In genomic region chr14:121462756-121463155, GRCm38 (mm10) we compare ENCODE assay signal across 23 mouse cellular contexts. TPM values are rescaled to one million over a fixed set of nuclear protein-coding genes. Genes with fewer than 3 reads are reported as not detected.
A peak's percentile ranks its signal among the peaks of the same experiment; 100 is the strongest.
DNase-seq lines count a peak whose midpoint lies in the region; ATAC-seq and TF ChIP-seq lines count a peak whose summit lies in the region.
"Had no signal": no experiment of that assay in that cellular context is flagged by ENCODE, and none has a peak within 500 bp of the region (broad histone marks: within the 10 kb centered on the region; RNA-seq: fewer than 3 reads in every experiment).

No protein-coding gene starts in this region.

- no peak for DNase-seq in forebrain, postnatal 0 days
- DNase-seq in heart, embryonic 10.5 days (ENCODE audit: low spot score): peak; percentile 54
- no peak for DNase-seq in heart, postnatal 10 days
- no peak for DNase-seq in midbrain, embryonic 10.5 days (ENCODE audit: low spot score)
- peak; percentile 28 for DNase-seq in brain, embryonic 14.5 days (ENCODE audit: low read depth)
- no peak for DNase-seq in layer of hippocampus, adult 9-11 months
- DNase-seq: adrenal gland, adult 2 months; adrenal gland, postnatal 10 days; adrenal gland, postnatal 25 days; cerebellum, adult 11-12 months; cerebellum, adult 2 months; cerebellum, adult 9-10 months; cerebellum, postnatal 10 days; cerebellum, postnatal 25 days had no signal

- intact Hi-C loops in heart, postnatal 10 days (cut with DNase I): no loop called here

- H3K9me3 ChIP-seq in forebrain, postnatal 0 days (ENCODE audit: low read length): no peaks in the 10 kb centered on the region
- H3K9me3 ChIP-seq in forebrain, embryonic 15.5 days: no peaks in the 10 kb centered on the region
- H3K9me3 ChIP-seq in heart, embryonic 10.5 days: no peaks in the 10 kb centered on the region
- H3K9me3 ChIP-seq in midbrain, embryonic 10.5 days (replicated peaks): 0 out of 2 replicates have a peak, but pooled peaks cover 5% of the 10 kb centered on the region
- H3K9me3 ChIP-seq in midbrain, embryonic 16.5 days (replicated peaks; ENCODE audit: control insufficient read depth, low read length, poor library complexity, severe bottlenecking): 0 out of 2 replicates have a peak, but pooled peaks cover 4% of the 10 kb centered on the region
- H3K9me3 ChIP-seq: embryonic facial prominence, embryonic 10.5 days; forebrain, embryonic 13.5 days had no signal

- no peaks in the 10 kb centered on the region for H3K4me1 ChIP-seq in forebrain, postnatal 0 days (ENCODE audit: insufficient read depth)
- H3K4me1 ChIP-seq in forebrain, embryonic 15.5 days: no peaks in the 10 kb centered on the region
- 0 out of 2 replicates have a peak, but pooled peaks cover 3% of the 10 kb centered on the region for H3K4me1 ChIP-seq in heart, embryonic 10.5 days
- H3K4me1 ChIP-seq in midbrain, embryonic 10.5 days: peaks cover 7% of the 10 kb centered on the region
- H3K4me1 ChIP-seq in midbrain, embryonic 16.5 days (ENCODE audit: control insufficient read depth, insufficient read depth, low read length): no peaks in the 10 kb centered on the region
- H3K4me1 ChIP-seq: embryonic facial prominence, embryonic 10.5 days; embryonic facial prominence, embryonic 12.5 days; forebrain, embryonic 13.5 days had no signal

- H3K36me3 ChIP-seq in forebrain, postnatal 0 days (ENCODE audit: insufficient read depth): no peaks in the 10 kb centered on the region
- H3K36me3 ChIP-seq in forebrain, embryonic 15.5 days: no peaks in the 10 kb centered on the region
- H3K36me3 ChIP-seq in heart, embryonic 10.5 days: no peaks in the 10 kb centered on the region
- H3K36me3 ChIP-seq in midbrain, embryonic 10.5 days: no peaks in the 10 kb centered on the region
- no peaks in the 10 kb centered on the region for H3K36me3 ChIP-seq in midbrain, embryonic 16.5 days (ENCODE audit: control insufficient read depth, insufficient read depth, low read length)
- H3K36me3 ChIP-seq: embryonic facial prominence, embryonic 10.5 days; embryonic facial prominence, embryonic 12.5 days had no signal

- H3K4me2 ChIP-seq in forebrain, postnatal 0 days (ENCODE audit: low read depth): no peak overlapping the region
- H3K4me2 ChIP-seq in forebrain, embryonic 15.5 days (replicated peaks): no peak overlapping the region
- no peak overlapping the region for H3K4me2 ChIP-seq in midbrain, embryonic 16.5 days (ENCODE audit: low read length)
- H3K4me2 ChIP-seq: embryonic facial prominence, embryonic 12.5 days; forebrain, embryonic 13.5 days had no signal

- no peak for TF ChIP-seq POLR2A in brain, embryonic 14.5 days (IDR thresholded peaks at IDR 0.05; ENCODE audit: borderline replicate concordance, extremely low read depth, insufficient read depth, insufficient read length, poor library complexity, severe bottlenecking)

- no peak overlapping the region for H3K4me3 ChIP-seq in forebrain, postnatal 0 days (ENCODE audit: low read depth, low read length)
- no peak overlapping the region for H3K4me3 ChIP-seq in forebrain, embryonic 15.5 days
- H3K4me3 ChIP-seq in heart, embryonic 10.5 days: no peak overlapping the region
- H3K4me3 ChIP-seq in midbrain, embryonic 10.5 days: no peak overlapping the region
- no peak overlapping the region for H3K4me3 ChIP-seq in midbrain, embryonic 16.5 days (ENCODE audit: low read depth, low read length)
- H3K4me3 ChIP-seq: embryonic facial prominence, embryonic 10.5 days; embryonic facial prominence, embryonic 12.5 days; forebrain, embryonic 13.5 days had no signal

- H3K27me3 ChIP-seq in forebrain, postnatal 0 days (ENCODE audit: insufficient read depth, low read length): no peaks in the 10 kb centered on the region
- H3K27me3 ChIP-seq in forebrain, embryonic 15.5 days: no peaks in the 10 kb centered on the region
- H3K27me3 ChIP-seq in heart, embryonic 10.5 days (ENCODE audit: insufficient read depth, poor library complexity, severe bottlenecking): no peaks in the 10 kb centered on the region
- H3K27me3 ChIP-seq in midbrain, embryonic 10.5 days (ENCODE audit: low read depth, poor library complexity, severe bottlenecking): no peaks in the 10 kb centered on the region
- no peaks in the 10 kb centered on the region for H3K27me3 ChIP-seq in midbrain, embryonic 16.5 days (ENCODE audit: control insufficient read depth, insufficient read depth, low read depth, low read length)
- H3K27me3 ChIP-seq: embryonic facial prominence, embryonic 12.5 days; forebrain, embryonic 13.5 days had no signal

- no peak overlapping the region for H3K9ac ChIP-seq in forebrain, postnatal 0 days
- no peak overlapping the region for H3K9ac ChIP-seq in forebrain, embryonic 15.5 days (replicated peaks)
- no peak overlapping the region for H3K9ac ChIP-seq in midbrain, embryonic 16.5 days (ENCODE audit: low read depth, low read length)
- H3K9ac ChIP-seq: embryonic facial prominence, embryonic 12.5 days; forebrain, embryonic 13.5 days had no signal

- ATAC-seq in forebrain, postnatal 0 days: peak; percentile 43; the same call in 1 of the 2 replicates
- ATAC-seq in forebrain, embryonic 15.5 days (replicated peaks): no peak
- ATAC-seq in midbrain, embryonic 16.5 days: no peak
- ATAC-seq: forebrain, embryonic 13.5 days; forebrain, embryonic 16.5 days had no signal

- WGBS in forebrain, postnatal 0 days: 43% methylated on average over 5 of the region's 5 CpGs
- WGBS in forebrain, embryonic 15.5 days: 39% methylated on average over 5 of the region's 5 CpGs
- WGBS in heart, embryonic 10.5 days: 63% methylated on average over 5 of the region's 5 CpGs
- 49% methylated on average over 5 of the region's 5 CpGs for WGBS in midbrain, embryonic 10.5 days
- 22% methylated on average over 5 of the region's 5 CpGs for WGBS in midbrain, embryonic 16.5 days

- H3K27ac ChIP-seq in forebrain, postnatal 0 days (ENCODE audit: low read depth, low read length): no peak overlapping the region
- no peak overlapping the region for H3K27ac ChIP-seq in forebrain, embryonic 15.5 days (replicated peaks)
- H3K27ac ChIP-seq in heart, embryonic 10.5 days: no peak overlapping the region
- H3K27ac ChIP-seq in midbrain, embryonic 10.5 days (replicated peaks): 0 out of 2 replicates have a peak overlapping the region, but pooled peaks have one; percentile 17
- H3K27ac ChIP-seq in midbrain, embryonic 16.5 days (ENCODE audit: low read length): no peak overlapping the region
- H3K27ac ChIP-seq: embryonic facial prominence, embryonic 10.5 days; embryonic facial prominence, embryonic 12.5 days; forebrain, embryonic 13.5 days had no signal

- no peak for TF ChIP-seq CTCF in forebrain, postnatal 0 days (IDR thresholded peaks at IDR 0.05; ENCODE audit: low read depth)
- no peak for TF ChIP-seq CTCF in brain, embryonic 14.5 days (IDR thresholded peaks at IDR 0.05; ENCODE audit: borderline replicate concordance, extremely low read depth, insufficient read depth, insufficient read length)

RNA-seq across cellular contexts. Expression of gene Slc15a1, which starts 42.3 kb away (rescaled TPM):
- 0.38 TPM in 1 of 2 replicates, not detected in the other for total RNA-seq in forebrain, postnatal 0 days (2014; rRNA removed)
- polyA plus RNA-seq in forebrain, postnatal 0 days (2015; fragmentation: Nextera tagmentation; extraction: Ambion mirVana): 0.09 and 0.18 TPM in 2 replicates
- polyA plus RNA-seq in forebrain, embryonic 15.5 days (2015; fragmentation: Nextera tagmentation; extraction: Ambion mirVana): not detected in 2 replicates
- polyA plus RNA-seq in heart, embryonic 10.5 days (2016; fragmentation: Nextera tagmentation; extraction: Ambion mirVana): 0.04 TPM in 1 of 2 replicates, not detected in the other
- not detected for total RNA-seq in heart, postnatal 10 days (2021)
- 0.04 TPM in 1 of 2 replicates, not detected in the other for polyA plus RNA-seq in midbrain, embryonic 10.5 days (2016; fragmentation: Nextera tagmentation; extraction: Ambion mirVana)
- polyA plus RNA-seq in midbrain, embryonic 16.5 days (2015; fragmentation: Nextera tagmentation; extraction: Ambion mirVana): 0.12 TPM in 1 of 2 replicates, not detected in the other
- polyA plus RNA-seq in brain, embryonic 14.5 days (2012; rRNA removed): 0.03 and 0.07 TPM in 2 replicates
- total RNA-seq: adrenal gland, postnatal 25 days; MEL had no signal
- polyA plus RNA-seq: C2C12; cerebellum, adult 2 months; forebrain, embryonic 11.5 days; forebrain, embryonic 13.5 days; forebrain, embryonic 16.5 days had no signal

Comparison
In these comparisons a context has a peak if more than half of its experiments do, and no peak if none do; other contexts are left out.
1. DNase-seq: peak in heart, embryonic 10.5 days (single experiment) and brain, embryonic 14.5 days (single experiment); none in forebrain, postnatal 0 days (single experiment), heart, postnatal 10 days (0 of 2), midbrain, embryonic 10.5 days (single experiment) and layer of hippocampus, adult 9-11 months (single experiment).